Mouse (Mus musculus): Measurements from ENCODE around the gene Gm5901. TPM values are rescaled to one million over a fixed set of nuclear protein-coding genes. Genes with fewer than 3 reads are reported as not detected.
"Not testable (repeated sequence)": the region's sequence is repeated elsewhere in the genome, so short reads cannot be mapped to it uniquely, and the experiment has no call there.

Gene Gm5901
- polyA plus RNA-seq, 1 experiment from 2014 or later, result not detected

DNA sequence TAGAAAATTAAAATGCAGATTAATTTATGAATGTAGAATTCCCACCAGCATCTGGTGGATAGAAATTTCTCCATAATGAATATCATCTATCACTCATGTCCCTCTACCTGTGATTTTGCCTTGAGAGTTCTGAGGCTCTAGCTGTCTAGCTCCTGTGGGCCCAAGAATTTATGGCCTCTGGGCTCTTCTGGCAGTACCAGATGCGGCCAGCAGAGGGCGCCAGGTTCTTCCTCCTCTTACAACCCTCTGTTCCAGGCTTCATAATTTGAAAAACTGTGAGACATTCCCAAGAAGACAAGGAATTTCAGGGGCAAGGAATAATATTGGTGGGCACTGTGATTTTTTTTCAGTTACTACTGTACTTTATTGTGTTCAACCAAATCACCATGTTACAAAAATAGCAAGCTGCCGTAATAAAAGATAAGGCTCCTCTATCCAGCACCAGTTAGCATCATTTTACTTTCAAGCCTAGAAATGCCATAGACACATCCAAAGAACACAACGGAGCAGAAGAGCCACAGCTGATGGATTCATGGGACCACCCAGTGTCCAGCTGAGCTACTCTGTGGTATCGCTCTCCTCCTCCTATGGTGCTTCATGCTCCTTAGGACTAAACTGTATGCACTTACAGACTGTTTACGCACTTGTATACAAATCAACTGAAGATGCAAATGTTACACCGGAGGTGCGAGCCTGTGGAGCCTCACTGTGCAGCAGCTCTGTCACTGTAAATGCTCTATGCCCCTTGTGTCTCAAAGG is 37.2 kb downstream of the Gm5901 start:
- H3K4me2 ChIP-seq; H3K27me3 ChIP-seq (replicated peaks); H3K4me3 ChIP-seq; H3K4me1 ChIP-seq; H3K36me3 ChIP-seq (replicated peaks); H3K9me3 ChIP-seq; H3K27ac ChIP-seq; H3K9ac ChIP-seq: not testable (repeated sequence)
- 56% methylated on average over 8 of the region's 8 CpGs for WGBS
- ATAC-seq (replicated peaks), result peak; percentile 43; the same call in 1 of the 2 replicates

DNA sequence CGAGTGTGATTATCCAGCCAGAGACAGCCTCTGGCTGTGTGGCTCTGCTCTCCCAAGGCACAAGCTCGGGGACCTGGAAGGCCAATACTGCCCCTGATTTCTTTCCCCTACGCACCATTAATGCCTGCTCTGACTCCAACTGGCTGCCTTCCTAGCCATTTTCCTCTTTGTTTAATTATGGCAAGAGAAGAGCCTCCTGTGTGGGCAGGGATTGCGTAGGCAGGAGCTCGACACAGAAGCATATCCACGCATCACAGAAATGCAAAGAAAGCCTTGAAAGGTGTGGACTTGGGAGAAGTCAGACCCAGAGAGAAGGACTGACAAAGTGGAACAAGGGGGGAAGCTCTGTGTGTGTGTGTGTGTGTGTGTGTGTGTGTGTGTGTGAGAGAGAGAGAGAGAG is 39.5 kb downstream of the Gm5901 start:
- Histone ChIP-seq H3K4me1 (no peaks in the 10 kb centered on the region), H3K4me2 (no peak overlapping the region), H3K4me3 (no peak overlapping the region), H3K9me3 (no peaks in the 10 kb centered on the region), H3K27me3 (replicated peaks) (no peaks in the 10 kb centered on the region), H3K36me3 (replicated peaks) (no peaks in the 10 kb centered on the region), H3K27ac (no peak overlapping the region), H3K9ac (no peak overlapping the region)
- 60% methylated on average over 6 of the region's 6 CpGs for WGBS
- ATAC-seq (replicated peaks), result no peak

DNA sequence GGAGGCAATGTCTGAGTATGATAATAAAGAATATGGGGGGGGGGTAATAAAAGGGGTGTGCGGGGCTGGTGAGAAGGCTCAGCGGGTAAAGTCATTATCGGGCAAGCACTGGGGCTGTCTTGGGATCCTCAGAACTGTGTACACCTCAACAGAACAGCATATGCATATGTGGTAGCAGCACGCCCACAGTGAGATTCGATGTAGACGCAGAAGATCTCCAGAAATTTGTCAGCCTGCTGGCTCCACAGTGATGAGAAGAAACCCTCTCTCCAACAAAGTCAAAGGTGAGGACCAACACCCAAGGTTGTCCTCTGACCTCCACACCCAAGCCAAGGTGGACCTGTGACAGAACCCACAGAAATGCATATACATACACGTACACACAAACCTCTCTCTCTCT is 41.7 kb downstream of the Gm5901 start:
- H3K9ac ChIP-seq, result no peak overlapping the region

DNA sequence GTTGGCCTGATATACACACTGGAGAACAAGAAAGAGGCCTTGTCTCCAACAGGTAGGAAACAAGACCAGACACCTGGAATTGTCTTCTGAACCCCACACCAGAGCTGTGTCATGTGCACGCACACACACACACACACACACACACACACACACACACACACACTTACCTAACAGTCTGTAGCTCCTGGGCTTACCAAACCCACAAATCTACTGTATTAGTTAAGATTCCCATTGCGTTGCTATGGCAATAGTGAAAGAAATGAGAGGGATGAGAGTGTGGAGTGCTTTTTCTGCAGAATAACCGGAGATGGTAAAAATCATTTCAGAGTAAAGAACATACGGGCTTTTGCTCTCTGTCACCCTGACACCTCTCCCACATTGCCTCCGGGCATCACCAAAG is 43.3 kb downstream of the Gm5901 start:
- H3K4me3 ChIP-seq, result no peak overlapping the region
- peak; percentile 74 for ATAC-seq (replicated peaks)
- no peak overlapping the region for H3K9ac ChIP-seq
- 71% methylated on average over 5 of the region's 5 CpGs for WGBS
- H3K9me3 ChIP-seq, result no peaks in the 10 kb centered on the region
- H3K4me1 ChIP-seq, result no peaks in the 10 kb centered on the region
- no peaks in the 10 kb centered on the region for H3K27me3 ChIP-seq (replicated peaks)
- H3K36me3 ChIP-seq (replicated peaks), result no peaks in the 10 kb centered on the region
- no peak overlapping the region for H3K4me2 ChIP-seq
- H3K27ac ChIP-seq, result 0 out of 2 replicates have a peak overlapping the region, but pooled peaks have one; percentile 25

More for the DNA sequence above, 41.7 kb downstream of the Gm5901 start:
- Histone ChIP-seq H3K4me3 (no peak overlapping the region), H3K4me1 (no peaks in the 10 kb centered on the region), H3K27ac (no peak overlapping the region), H3K9me3 (no peaks in the 10 kb centered on the region), H3K36me3 (replicated peaks) (no peaks in the 10 kb centered on the region), H3K27me3 (replicated peaks) (no peaks in the 10 kb centered on the region), H3K4me2 (no peak overlapping the region)
- no peak for ATAC-seq (replicated peaks)
- 95% methylated on average over 7 of the region's 7 CpGs for WGBS

DNA sequence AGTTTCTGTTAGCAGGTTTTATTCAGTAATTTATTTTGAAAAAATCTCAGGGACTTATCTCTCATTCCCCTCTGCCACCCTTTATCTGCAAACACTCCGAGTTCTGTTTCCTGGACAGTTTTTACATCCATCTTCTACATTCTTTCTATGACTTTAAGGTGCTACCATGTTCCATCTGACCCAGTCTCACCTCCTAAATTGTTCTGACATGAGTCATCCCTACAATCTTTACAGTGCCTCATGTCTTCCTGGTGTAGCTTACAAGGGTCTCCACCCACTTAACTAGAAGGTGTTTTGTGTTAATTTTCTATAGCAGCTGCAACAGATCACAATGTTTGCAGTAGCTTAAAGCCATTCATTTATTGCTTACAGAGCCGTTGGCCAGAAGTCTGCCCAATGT is 46.1 kb downstream of the Gm5901 start:
- 68% methylated on average over 2 of the region's 2 CpGs for WGBS
- H3K27me3 ChIP-seq (replicated peaks), result no peaks in the 10 kb centered on the region
- no peaks in the 10 kb centered on the region for H3K9me3 ChIP-seq
- H3K36me3 ChIP-seq (replicated peaks), result no peaks in the 10 kb centered on the region
- H3K27ac ChIP-seq, result no peak overlapping the region
- no peak overlapping the region for H3K4me2 ChIP-seq
- no peak for ATAC-seq (replicated peaks)
- H3K9ac ChIP-seq, result no peak overlapping the region
- no peak overlapping the region for H3K4me3 ChIP-seq
- peaks cover 8% of the 10 kb centered on the region; the same call in 1 of the 2 replicates for H3K4me1 ChIP-seq

DNA sequence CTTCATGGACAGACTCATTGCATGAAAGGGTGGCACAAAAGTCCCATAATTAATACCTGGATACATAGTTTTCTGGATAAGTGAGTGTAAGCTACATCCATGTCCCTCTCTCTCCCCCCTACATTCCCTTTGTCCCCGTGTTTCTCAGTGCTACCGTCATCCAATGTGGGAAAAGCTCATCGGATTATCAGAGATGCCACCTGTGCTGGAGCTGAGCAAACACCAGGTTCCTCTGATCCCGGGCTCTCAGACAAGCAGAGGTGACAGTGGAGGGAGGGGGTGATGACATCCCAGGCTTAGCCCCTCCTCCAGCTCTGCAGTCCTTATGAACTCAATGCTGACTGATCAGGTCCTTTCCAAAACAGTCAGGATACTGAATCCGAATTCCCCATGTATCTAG is 49.5 kb downstream of the Gm5901 start:
- no peak overlapping the region for H3K4me2 ChIP-seq
- H3K9me3 ChIP-seq, result no peaks in the 10 kb centered on the region
- H3K27me3 ChIP-seq (replicated peaks), result peaks cover 6% of the 10 kb centered on the region
- 35% methylated on average over 5 of the region's 5 CpGs for WGBS
- ATAC-seq (replicated peaks), result no peak
- H3K36me3 ChIP-seq (replicated peaks), result no peaks in the 10 kb centered on the region
- no peak overlapping the region for H3K27ac ChIP-seq
- H3K9ac ChIP-seq, result no peak overlapping the region
- no peak overlapping the region for H3K4me3 ChIP-seq
- H3K4me1 ChIP-seq, result peaks cover 16% of the 10 kb centered on the region; the same call in 1 of the 2 replicates

DNA sequence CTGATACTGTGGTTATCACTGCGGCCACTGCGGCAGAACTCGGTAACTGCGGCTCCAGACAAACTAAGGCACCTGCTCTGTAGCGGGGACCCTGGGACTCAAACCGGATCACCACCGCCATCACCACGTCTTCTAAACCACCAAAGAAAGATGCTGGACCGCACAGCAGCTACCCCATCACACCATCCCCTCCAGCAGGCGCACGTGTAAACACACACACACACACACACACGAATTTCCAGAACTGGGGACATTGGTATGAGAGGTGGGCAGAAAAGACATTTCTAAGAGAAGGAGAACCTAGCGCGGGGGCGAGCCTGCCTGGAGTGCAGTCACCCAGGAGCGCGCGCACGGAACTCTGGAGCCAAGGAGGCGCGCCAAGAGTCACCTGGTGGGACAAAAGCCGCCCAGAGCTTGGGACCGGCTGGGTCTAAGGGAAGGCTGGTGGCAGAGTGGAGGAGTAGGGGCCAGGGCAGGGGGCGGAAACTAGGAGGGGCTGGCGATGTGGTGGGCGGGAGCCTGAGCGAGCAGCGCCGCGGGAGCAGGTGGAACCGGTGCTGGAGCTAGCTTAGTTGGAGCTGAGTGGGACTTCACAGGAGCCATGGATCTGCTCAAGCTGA is 50.7 kb downstream of the Gm5901 start, which contains the start of gene Cckbr:
Cckbr (plus strand) TSS at position 308 of the 620 bp plus-strand sequence.
- Histone ChIP-seq H3K36me3 (replicated peaks) (no peaks in the 10 kb centered on the region), H3K27me3 (replicated peaks) (peaks cover 6% of the 10 kb centered on the region), H3K9me3 (no peaks in the 10 kb centered on the region), H3K4me2 (peak within 1 kb of the TSS; percentile 86), H3K4me3 (peak within 1 kb of the TSS; percentile 59), H3K4me1 (peaks cover 16% of the 10 kb centered on the region; the same call in 1 of the 2 replicates), H3K9ac (peak within 1 kb of the TSS; percentile 50), H3K27ac (peak within 1 kb of the TSS; percentile 2; the same call in 1 of the 2 replicates)
- under 1% methylated on average over 31 of the region's 31 CpGs for WGBS
- ATAC-seq (replicated peaks), result peak; percentile 89

DNA sequence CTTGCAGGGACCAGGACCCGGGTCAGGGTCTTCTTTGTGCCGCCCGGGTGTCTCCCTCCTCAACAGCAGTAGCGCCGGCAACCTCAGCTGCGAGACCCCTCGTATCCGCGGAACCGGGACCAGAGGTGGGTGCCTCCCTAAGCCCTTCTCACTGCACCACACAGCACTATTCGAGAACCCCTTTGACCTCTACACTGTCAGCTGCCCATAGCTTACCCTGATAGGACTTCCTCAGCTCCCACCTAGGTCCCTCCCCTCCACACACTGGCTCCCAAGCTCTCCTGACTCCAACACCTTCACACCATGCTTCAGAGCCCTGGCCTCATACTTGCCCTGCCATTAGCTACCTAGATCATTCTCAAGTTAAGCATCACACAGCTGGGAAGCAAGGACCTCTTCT is 51.2 kb downstream of the Gm5901 start:
- ATAC-seq (replicated peaks), result peak; percentile 71
- Histone ChIP-seq H3K9ac (peak overlapping the region; percentile 50), H3K27ac (no peak overlapping the region), H3K27me3 (replicated peaks) (peaks cover 6% of the 10 kb centered on the region), H3K36me3 (replicated peaks) (no peaks in the 10 kb centered on the region), H3K9me3 (no peaks in the 10 kb centered on the region), H3K4me3 (peak overlapping the region; percentile 59), H3K4me2 (peak overlapping the region; percentile 86), H3K4me1 (peaks cover 16% of the 10 kb centered on the region; the same call in 1 of the 2 replicates)
- under 1% methylated on average over 11 of the region's 11 CpGs for WGBS

Other genes starting within 250 kb of the Gm5901 start
- not detected in 2 replicates for gene Olfr683, start 228.0 kb upstream of the Gm5901 start, polyA plus RNA-seq (2015; fragmentation: Nextera tagmentation; extraction: Ambion mirVana)
- not detected in 2 replicates for gene Olfr684, start 211.4 kb upstream of the Gm5901 start, polyA plus RNA-seq (2015; fragmentation: Nextera tagmentation; extraction: Ambion mirVana)
- not detected in 2 replicates for gene Olfr685, start 189.0 kb upstream of the Gm5901 start, polyA plus RNA-seq (2015; fragmentation: Nextera tagmentation; extraction: Ambion mirVana)
- gene Olfr686, start 167.6 kb upstream of the Gm5901 start, polyA plus RNA-seq (2015; fragmentation: Nextera tagmentation; extraction: Ambion mirVana), result not detected in 2 replicates
- gene Olfr688, start 86.9 kb upstream of the Gm5901 start, polyA plus RNA-seq (2015; fragmentation: Nextera tagmentation; extraction: Ambion mirVana), result not detected in 2 replicates
- not detected in 2 replicates for gene Olfr689, start 63.9 kb upstream of the Gm5901 start, polyA plus RNA-seq (2015; fragmentation: Nextera tagmentation; extraction: Ambion mirVana)
- gene Olfr690, start 40.9 kb upstream of the Gm5901 start, polyA plus RNA-seq (2015; fragmentation: Nextera tagmentation; extraction: Ambion mirVana), result not detected in 2 replicates
- 0.28 and 0.46 TPM in 2 replicates for gene Olfr691, start 32.8 kb upstream of the Gm5901 start, polyA plus RNA-seq (2015; fragmentation: Nextera tagmentation; extraction: Ambion mirVana)
- gene Olfr692, start 6.8 kb upstream of the Gm5901 start, polyA plus RNA-seq (2015; fragmentation: Nextera tagmentation; extraction: Ambion mirVana), result not detected in 2 replicates
- gene Fam160a2, start 25.0 kb downstream of the Gm5901 start, polyA plus RNA-seq (2015; fragmentation: Nextera tagmentation; extraction: Ambion mirVana), result 51.8 and 52.7 TPM in 2 replicates
- 0.09 and 0.10 TPM in 2 replicates for gene Cnga4, start 29.5 kb downstream of the Gm5901 start, polyA plus RNA-seq (2015; fragmentation: Nextera tagmentation; extraction: Ambion mirVana)
- gene Cckbr, start 50.7 kb downstream of the Gm5901 start, polyA plus RNA-seq (2015; fragmentation: Nextera tagmentation; extraction: Ambion mirVana), result 4.5 and 5.9 TPM in 2 replicates
- 27.1 and 33.1 TPM in 2 replicates for gene Cavin3, start 107.3 kb downstream of the Gm5901 start, polyA plus RNA-seq (2015; fragmentation: Nextera tagmentation; extraction: Ambion mirVana)
- 93.0 and 94.6 TPM in 2 replicates for gene Smpd1, start 179.3 kb downstream of the Gm5901 start, polyA plus RNA-seq (2015; fragmentation: Nextera tagmentation; extraction: Ambion mirVana)
- 319 and 325 TPM in 2 replicates for gene Apbb1, start 206.6 kb downstream of the Gm5901 start, polyA plus RNA-seq (2015; fragmentation: Nextera tagmentation; extraction: Ambion mirVana)
- 0.18 and 0.41 TPM in 2 replicates for gene Hpx, start 225.1 kb downstream of the Gm5901 start, polyA plus RNA-seq (2015; fragmentation: Nextera tagmentation; extraction: Ambion mirVana)